Mouse (Mus musculus): Measurements from ENCODE around the gene Upk3b. TPM values are rescaled to one million over a fixed set of nuclear protein-coding genes. Genes with fewer than 3 reads are reported as not detected.

The Upk3b gene
- polyA plus RNA-seq, 1 experiment from 2014 or later = not detected

DNA sequence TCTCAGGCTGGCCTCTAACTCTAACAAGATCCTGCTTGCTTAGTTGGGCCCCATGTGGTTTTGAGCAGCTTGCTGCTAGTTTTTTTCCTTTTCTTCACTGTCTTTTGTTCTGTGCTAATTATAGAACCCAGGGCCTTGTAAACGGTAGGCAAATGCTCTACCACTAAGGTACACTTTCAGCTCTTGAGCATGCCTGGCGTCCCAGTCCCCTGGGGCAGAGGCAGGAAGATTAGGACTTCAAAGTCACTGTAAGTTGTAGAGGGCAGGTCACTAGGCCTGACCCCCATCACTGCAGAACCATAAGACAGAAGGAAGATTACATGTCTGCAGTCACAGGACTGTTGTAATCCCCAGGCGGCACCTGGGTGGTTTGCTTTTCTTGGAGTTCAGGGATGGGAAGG, 35.5 kb upstream of the Upk3b start:
- Histone ChIP-seq H3K27ac (ENCODE audit: low read depth, low read length) (no peak overlapping the region), H3K27me3 (replicated peaks; ENCODE audit: control insufficient read depth, insufficient read depth, low read length) (no peaks in the 10 kb centered on the region), H3K4me2 (ENCODE audit: low read length) (no peak overlapping the region), H3K4me1 (ENCODE audit: control insufficient read depth, insufficient read depth, low read length) (no peaks in the 10 kb centered on the region), H3K9ac (ENCODE audit: low read length) (no peak overlapping the region), H3K4me3 (ENCODE audit: low read depth, low read length) (no peak overlapping the region), H3K36me3 (ENCODE audit: control insufficient read depth, insufficient read depth, low read length) (peaks cover 35% of the 10 kb centered on the region), H3K9me3 (replicated peaks; ENCODE audit: control insufficient read depth, low read length) (no peaks in the 10 kb centered on the region)
- 25% methylated on average over 3 of the region's 3 CpGs for WGBS
- ATAC-seq (no peak), DNase-seq (ENCODE audit: low spot score) (no peak)

DNA sequence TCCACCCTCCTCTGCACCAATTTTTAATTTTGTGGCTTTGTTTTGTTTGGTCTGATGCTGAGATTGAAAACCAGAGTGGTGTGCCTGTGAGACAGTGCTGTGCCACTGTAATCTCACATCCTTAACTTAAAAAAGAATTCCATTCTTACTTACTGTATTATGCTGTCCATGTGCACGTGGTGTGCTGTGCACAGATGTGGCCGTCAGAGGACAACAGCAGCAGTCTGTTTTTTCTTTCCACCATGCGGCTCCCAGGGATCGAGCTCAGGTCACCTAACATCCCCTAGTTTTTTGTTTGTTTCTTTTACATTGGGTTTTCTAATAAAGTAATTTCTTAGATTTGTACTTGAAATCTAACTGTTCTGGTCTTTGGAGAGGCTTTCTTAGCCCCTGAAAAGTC, 33.8 kb upstream of the Upk3b start:
- H3K36me3 ChIP-seq (ENCODE audit: control insufficient read depth, insufficient read depth, low read length) = peaks cover 17% of the 10 kb centered on the region; the same call in 1 of the 2 replicates
- no peaks in the 10 kb centered on the region for H3K4me1 ChIP-seq (ENCODE audit: control insufficient read depth, insufficient read depth, low read length)
- H3K4me2 ChIP-seq (ENCODE audit: low read length) = no peak overlapping the region
- ATAC-seq (no peak), DNase-seq (ENCODE audit: low spot score) (no peak)
- H3K27me3 ChIP-seq (replicated peaks; ENCODE audit: control insufficient read depth, insufficient read depth, low read length) = no peaks in the 10 kb centered on the region
- H3K9me3 ChIP-seq (replicated peaks; ENCODE audit: control insufficient read depth, low read length) = no peaks in the 10 kb centered on the region
- H3K4me3 ChIP-seq (ENCODE audit: low read depth, low read length) = no peak overlapping the region
- H3K27ac ChIP-seq (ENCODE audit: low read depth, low read length) = no peak overlapping the region
- no peak overlapping the region for H3K9ac ChIP-seq (ENCODE audit: low read length)
- 87% methylated on average over 4 of the region's 4 CpGs for WGBS

DNA sequence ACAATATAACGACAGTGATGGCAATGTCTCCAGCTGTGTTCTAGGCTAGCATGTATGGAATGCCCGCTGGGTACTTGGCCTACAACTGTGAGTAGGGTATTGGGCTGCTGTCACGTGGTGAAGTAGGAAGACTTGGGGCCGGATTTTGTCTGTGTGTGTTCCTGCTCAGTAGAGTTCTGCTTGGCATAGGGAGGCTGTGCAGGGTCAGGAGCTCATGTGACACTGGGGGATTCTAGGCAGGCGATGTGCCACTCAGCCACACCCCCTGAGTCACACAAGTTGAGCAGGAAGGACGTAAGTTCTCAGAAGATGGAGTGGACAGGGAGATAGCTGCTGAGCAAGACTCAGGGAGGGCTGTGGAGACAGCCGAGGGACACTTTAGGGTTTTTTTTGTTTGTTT, 30.6 kb upstream of the Upk3b start:
- Histone ChIP-seq H3K27ac (ENCODE audit: low read depth, low read length) (no peak overlapping the region), H3K4me2 (ENCODE audit: low read length) (no peak overlapping the region), H3K4me1 (ENCODE audit: control insufficient read depth, insufficient read depth, low read length) (no peaks in the 10 kb centered on the region), H3K36me3 (ENCODE audit: control insufficient read depth, insufficient read depth, low read length) (peaks cover 27% of the 10 kb centered on the region), H3K4me3 (ENCODE audit: low read depth, low read length) (no peak overlapping the region), H3K9me3 (replicated peaks; ENCODE audit: control insufficient read depth, low read length) (no peaks in the 10 kb centered on the region), H3K27me3 (replicated peaks; ENCODE audit: control insufficient read depth, insufficient read depth, low read length) (no peaks in the 10 kb centered on the region), H3K9ac (ENCODE audit: low read length) (no peak overlapping the region)
- no peak for ATAC-seq
- 86% methylated on average over 7 of the region's 7 CpGs for WGBS
- no peak for DNase-seq (ENCODE audit: low spot score)

DNA sequence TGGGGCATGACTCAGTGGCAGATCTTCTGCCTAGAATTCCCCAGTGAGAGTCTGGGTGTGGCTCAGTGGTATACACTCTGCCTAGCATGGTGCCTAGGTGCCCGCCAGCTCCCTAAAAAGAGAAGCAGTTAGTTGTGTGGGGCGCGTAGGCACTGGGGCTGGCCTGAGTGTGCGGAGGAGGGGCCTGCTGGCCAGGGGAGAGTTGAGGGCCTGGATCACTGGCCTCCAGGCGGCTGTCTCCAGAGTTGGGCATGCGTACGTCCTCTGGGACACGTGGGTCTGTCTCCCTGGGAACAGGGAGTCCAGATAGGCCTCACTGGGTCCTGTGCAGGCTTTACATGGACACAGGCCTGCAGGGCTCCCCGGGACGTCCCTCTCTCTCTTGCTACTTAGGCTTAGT, 23.4 kb upstream of the Upk3b start:
- no peak overlapping the region for H3K27ac ChIP-seq (ENCODE audit: low read depth, low read length)
- no peak overlapping the region for H3K9ac ChIP-seq (ENCODE audit: low read length)
- 87% methylated on average over 10 of the region's 10 CpGs for WGBS
- peaks cover 28% of the 10 kb centered on the region for H3K36me3 ChIP-seq (ENCODE audit: control insufficient read depth, insufficient read depth, low read length)
- no peaks in the 10 kb centered on the region for H3K9me3 ChIP-seq (replicated peaks; ENCODE audit: control insufficient read depth, low read length)
- no peak overlapping the region for H3K4me2 ChIP-seq (ENCODE audit: low read length)
- no peak overlapping the region for H3K4me3 ChIP-seq (ENCODE audit: low read depth, low read length)
- DNase-seq (ENCODE audit: low spot score) (no peak), ATAC-seq (no peak)
- no peaks in the 10 kb centered on the region for H3K27me3 ChIP-seq (replicated peaks; ENCODE audit: control insufficient read depth, insufficient read depth, low read length)
- peaks cover 3% of the 10 kb centered on the region; the same call in 1 of the 2 replicates for H3K4me1 ChIP-seq (ENCODE audit: control insufficient read depth, insufficient read depth, low read length)

DNA sequence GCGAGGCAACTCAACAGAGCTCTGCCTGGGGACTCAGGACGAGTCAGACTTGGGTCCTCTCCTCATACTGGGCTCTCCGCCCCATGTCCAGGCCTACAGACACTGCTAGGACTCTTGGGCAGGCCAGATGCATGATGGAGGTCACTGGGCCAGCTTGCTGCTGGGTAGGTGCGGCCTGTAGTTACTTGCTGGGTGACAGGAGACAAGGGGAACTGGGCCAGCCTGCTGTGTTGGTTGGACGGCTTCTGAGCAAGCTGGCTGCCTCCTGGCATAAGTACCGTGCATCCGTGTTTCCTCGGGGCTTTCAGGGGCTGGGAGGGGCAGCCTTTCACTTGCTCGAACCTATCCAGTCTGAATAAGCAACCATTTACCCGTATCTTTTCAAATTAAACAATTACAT, 22.7 kb upstream of the Upk3b start:
- DNase-seq (ENCODE audit: low spot score) (peak; percentile 20), ATAC-seq (no peak)
- H3K36me3 ChIP-seq (ENCODE audit: control insufficient read depth, insufficient read depth, low read length) = peaks cover 21% of the 10 kb centered on the region
- no peak overlapping the region for H3K4me3 ChIP-seq (ENCODE audit: low read depth, low read length)
- no peaks in the 10 kb centered on the region for H3K27me3 ChIP-seq (replicated peaks; ENCODE audit: control insufficient read depth, insufficient read depth, low read length)
- H3K27ac ChIP-seq (ENCODE audit: low read depth, low read length) = no peak overlapping the region
- H3K4me1 ChIP-seq (ENCODE audit: control insufficient read depth, insufficient read depth, low read length) = peaks cover 3% of the 10 kb centered on the region; the same call in 1 of the 2 replicates
- no peaks in the 10 kb centered on the region for H3K9me3 ChIP-seq (replicated peaks; ENCODE audit: control insufficient read depth, low read length)
- H3K9ac ChIP-seq (ENCODE audit: low read length) = no peak overlapping the region
- H3K4me2 ChIP-seq (ENCODE audit: low read length) = no peak overlapping the region
- WGBS = 66% methylated on average over 10 of the region's 10 CpGs

DNA sequence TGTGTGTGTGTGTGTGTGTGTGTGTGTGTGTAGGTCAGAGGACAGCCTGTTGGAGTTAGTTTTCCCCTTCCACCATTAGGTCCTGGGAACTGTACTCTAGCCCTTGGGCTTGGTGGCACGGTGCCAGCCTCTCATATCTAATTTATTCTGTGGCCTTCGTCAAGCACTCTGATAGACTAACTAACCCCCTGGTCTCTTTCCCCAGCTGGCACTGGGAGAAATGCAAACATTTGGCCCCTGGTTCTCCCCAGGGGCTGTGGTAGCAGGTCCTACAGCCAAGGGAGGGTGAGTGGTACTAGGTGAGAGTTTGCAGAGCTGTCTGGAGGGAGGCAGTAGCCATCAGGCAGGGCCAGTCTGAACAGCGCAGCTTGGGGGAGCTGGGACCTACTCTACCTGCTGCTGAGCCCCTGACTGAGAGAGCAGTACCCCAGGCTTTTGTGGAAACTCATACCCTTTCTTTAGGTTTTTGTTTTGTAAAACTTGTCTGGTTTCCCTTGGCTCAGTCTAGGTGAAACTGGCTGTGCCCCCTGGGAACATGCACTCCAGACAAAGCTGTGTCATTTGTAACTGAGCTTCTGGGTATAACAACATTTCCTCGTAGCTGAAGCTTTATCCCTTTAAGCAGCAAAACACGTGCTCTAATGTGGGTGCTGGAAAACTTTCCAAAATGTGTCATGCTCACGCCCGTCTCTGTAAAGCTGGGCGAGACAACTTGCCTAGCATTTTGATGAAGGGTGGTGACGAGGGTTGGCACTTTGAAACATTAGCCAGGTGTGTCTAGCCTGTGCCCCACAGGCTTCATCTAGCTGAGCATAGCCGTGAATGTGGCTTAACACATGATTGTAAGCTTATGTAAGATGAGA, 22.1 kb upstream of the Upk3b start:
- Histone ChIP-seq H3K4me1 (ENCODE audit: control insufficient read depth, insufficient read depth, low read length) (peaks cover 3% of the 10 kb centered on the region; the same call in 1 of the 2 replicates), H3K27ac (ENCODE audit: low read depth, low read length) (peak overlapping the region; percentile 39; the same call in 1 of the 2 replicates), H3K27me3 (replicated peaks; ENCODE audit: control insufficient read depth, insufficient read depth, low read length) (no peaks in the 10 kb centered on the region), H3K9ac (ENCODE audit: low read length) (no peak overlapping the region), H3K36me3 (ENCODE audit: control insufficient read depth, insufficient read depth, low read length) (peaks cover 21% of the 10 kb centered on the region), H3K4me2 (ENCODE audit: low read length) (no peak overlapping the region), H3K9me3 (replicated peaks; ENCODE audit: control insufficient read depth, low read length) (no peaks in the 10 kb centered on the region), H3K4me3 (ENCODE audit: low read depth, low read length) (no peak overlapping the region)
- ATAC-seq (0 out of 2 replicates have a peak, but pooled peaks have one; percentile 26), DNase-seq (ENCODE audit: low spot score) (peak; percentile 67)
- WGBS = 60% methylated on average over 10 of the region's 10 CpGs

DNA sequence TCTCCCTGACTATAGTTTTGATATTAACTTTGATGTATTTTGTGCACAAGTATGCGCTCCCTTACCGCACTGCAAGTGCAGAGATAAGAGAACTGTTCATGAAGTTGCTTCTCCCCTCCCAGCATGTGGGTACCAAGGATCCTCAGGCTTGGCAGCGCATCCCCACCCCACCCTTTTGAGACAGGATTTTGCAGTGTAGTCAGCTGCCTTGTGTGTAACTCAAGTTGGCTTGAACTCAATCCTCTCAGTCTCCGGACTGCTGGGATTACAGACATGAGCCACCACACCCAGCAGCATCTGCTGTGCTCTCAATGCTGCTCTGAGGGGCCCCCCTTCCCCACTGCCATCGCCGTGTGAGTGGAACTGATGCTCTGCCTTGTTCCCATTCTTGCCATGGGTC, 21.0 kb upstream of the Upk3b start:
- no peak for ATAC-seq
- 85% methylated on average over 6 of the region's 6 CpGs for WGBS

DNA sequence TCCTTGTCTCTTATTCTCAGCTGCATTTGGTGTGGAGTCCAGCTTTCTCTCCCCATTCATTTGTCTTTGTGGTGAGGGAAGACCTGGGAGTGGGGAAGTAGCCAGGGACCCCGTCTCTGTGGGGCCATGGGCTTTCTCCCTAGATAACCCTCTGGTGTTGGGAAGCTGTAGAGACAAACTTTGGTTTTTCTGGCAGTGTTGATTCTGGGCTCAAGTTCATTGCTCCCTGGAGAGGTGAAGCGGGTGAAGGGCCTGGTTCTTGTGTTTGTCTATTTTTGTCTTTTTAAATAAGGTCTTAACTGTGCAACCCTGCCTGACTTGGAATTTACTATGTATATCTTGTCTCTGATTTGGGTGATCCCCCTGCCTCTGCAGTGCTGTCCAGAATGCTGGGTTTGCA, 19.6 kb upstream of the Upk3b start:
- Histone ChIP-seq H3K4me2 (ENCODE audit: low read length) (no peak overlapping the region), H3K36me3 (ENCODE audit: control insufficient read depth, insufficient read depth, low read length) (0 out of 2 replicates have a peak, but pooled peaks cover 6% of the 10 kb centered on the region), H3K27ac (ENCODE audit: low read depth, low read length) (no peak overlapping the region), H3K4me3 (ENCODE audit: low read depth, low read length) (no peak overlapping the region), H3K9ac (ENCODE audit: low read length) (no peak overlapping the region), H3K9me3 (replicated peaks; ENCODE audit: control insufficient read depth, low read length) (no peaks in the 10 kb centered on the region), H3K27me3 (replicated peaks; ENCODE audit: control insufficient read depth, insufficient read depth, low read length) (no peaks in the 10 kb centered on the region), H3K4me1 (ENCODE audit: control insufficient read depth, insufficient read depth, low read length) (peaks cover 3% of the 10 kb centered on the region; the same call in 1 of the 2 replicates)
- WGBS = 89% methylated on average over 2 of the region's 2 CpGs
- ATAC-seq (no peak), DNase-seq (ENCODE audit: low spot score) (no peak)

More for the DNA sequence above, 21.0 kb upstream of the Upk3b start:
- Histone ChIP-seq H3K4me3 (ENCODE audit: low read depth, low read length) (no peak overlapping the region), H3K27ac (ENCODE audit: low read depth, low read length) (no peak overlapping the region), H3K9ac (ENCODE audit: low read length) (no peak overlapping the region), H3K27me3 (replicated peaks; ENCODE audit: control insufficient read depth, insufficient read depth, low read length) (no peaks in the 10 kb centered on the region), H3K4me2 (ENCODE audit: low read length) (no peak overlapping the region), H3K4me1 (ENCODE audit: control insufficient read depth, insufficient read depth, low read length) (peaks cover 3% of the 10 kb centered on the region; the same call in 1 of the 2 replicates), H3K9me3 (replicated peaks; ENCODE audit: control insufficient read depth, low read length) (no peaks in the 10 kb centered on the region), H3K36me3 (ENCODE audit: control insufficient read depth, insufficient read depth, low read length) (peaks cover 11% of the 10 kb centered on the region)
- peak; percentile 34 for DNase-seq (ENCODE audit: low spot score)

DNA sequence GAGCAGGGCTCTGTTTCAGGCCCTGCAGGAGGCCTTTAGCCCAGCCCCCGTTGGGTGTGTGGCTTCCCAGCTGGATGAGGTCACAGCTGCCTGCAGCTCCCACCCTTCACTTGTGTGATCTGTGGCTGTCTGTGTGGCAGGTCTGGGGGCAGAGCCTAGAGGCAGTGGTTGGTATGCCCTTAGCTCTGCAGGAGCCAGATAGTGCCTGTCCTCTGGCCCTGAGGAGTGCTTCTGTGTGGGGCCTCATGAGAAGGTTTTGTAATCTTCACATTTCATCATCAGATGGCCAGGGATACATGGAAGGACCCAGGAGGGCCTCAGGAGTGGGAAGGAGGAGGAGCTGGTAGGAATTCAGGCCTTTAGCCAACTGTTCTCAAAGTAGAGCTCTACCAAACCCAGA, 18.4 kb upstream of the Upk3b start:
- no peak overlapping the region for H3K9ac ChIP-seq (ENCODE audit: low read length)
- no peaks in the 10 kb centered on the region for H3K9me3 ChIP-seq (replicated peaks; ENCODE audit: control insufficient read depth, low read length)
- H3K27me3 ChIP-seq (replicated peaks; ENCODE audit: control insufficient read depth, insufficient read depth, low read length) = no peaks in the 10 kb centered on the region

More for the DNA sequence above, 18.4 kb upstream of the Upk3b start:
- WGBS = 35% methylated on average over 1 of the region's 1 CpGs
- Histone ChIP-seq H3K27ac (ENCODE audit: low read depth, low read length) (no peak overlapping the region), H3K4me1 (ENCODE audit: control insufficient read depth, insufficient read depth, low read length) (peaks cover 3% of the 10 kb centered on the region; the same call in 1 of the 2 replicates), H3K4me2 (ENCODE audit: low read length) (no peak overlapping the region), H3K4me3 (ENCODE audit: low read depth, low read length) (no peak overlapping the region), H3K36me3 (ENCODE audit: control insufficient read depth, insufficient read depth, low read length) (0 out of 2 replicates have a peak, but pooled peaks cover 3% of the 10 kb centered on the region)
- ATAC-seq = no peak
- no peak for DNase-seq (ENCODE audit: low spot score)

Data from forebrain, embryonic 14.5 days (tissue).